18 mouse cellular contexts compared by ENCODE assay signal in the genomic region with DNA sequence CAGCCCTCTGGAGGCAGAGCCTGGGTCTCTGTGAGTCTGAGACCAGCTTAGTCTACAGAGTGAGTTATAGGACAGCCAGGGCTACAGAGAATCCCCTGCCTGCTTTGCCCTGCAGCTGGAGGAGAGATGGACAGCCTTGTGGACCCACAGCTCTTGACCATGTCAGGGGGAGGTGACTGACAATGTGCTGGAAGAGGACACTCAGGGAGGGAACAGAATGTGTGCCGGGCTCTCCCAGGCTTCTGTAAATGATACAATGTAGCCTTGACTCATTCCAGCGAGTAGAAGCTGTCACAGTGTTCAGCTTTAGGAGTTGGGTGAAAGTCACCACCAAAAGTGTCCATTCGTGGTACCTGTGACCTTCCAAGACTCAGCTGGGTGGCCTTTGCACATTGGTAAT. TPM values are rescaled to one million over a fixed set of nuclear protein-coding genes. Genes with fewer than 3 reads are reported as not detected.
DNase-seq lines count a peak whose midpoint lies in the region; ATAC-seq and TF ChIP-seq lines count a peak whose summit lies in the region.
"Had no signal": no experiment of that assay in that cellular context is flagged by ENCODE, and none has a peak within 500 bp of the region (broad histone marks: within the 10 kb centered on the region; RNA-seq: fewer than 3 reads in every experiment).

No protein-coding gene starts in this region.

- no peaks in the 10 kb centered on the region for H3K27me3 ChIP-seq in megakaryocyte, embryonic 14.5 days (replicated peaks)
- H3K27me3 ChIP-seq: embryonic facial prominence, embryonic 12.5 days; forebrain, embryonic 13.5 days; forebrain, embryonic 15.5 days had no signal

- no peak for ATAC-seq in megakaryocyte, adult 5-6 weeks (ENCODE audit: poor library complexity, severe bottlenecking)
- ATAC-seq: forebrain, embryonic 13.5 days; forebrain, embryonic 15.5 days had no signal

- peaks cover 82% of the 10 kb centered on the region for H3K4me1 ChIP-seq in megakaryocyte, embryonic 14.5 days
- H3K4me1 ChIP-seq in bone marrow macrophage, adult 2 months (ENCODE audit: control insufficient read depth, insufficient read depth, low read length), result peaks cover 55% of the 10 kb centered on the region

- peak; percentile 88 for DNase-seq in heart, adult 11 months
- DNase-seq in heart, adult 18-20 months, result no peak
- no peak for DNase-seq in urinary bladder, postnatal 14 days (ENCODE audit: low spot score)
- no peak for DNase-seq in right cerebral cortex, postnatal 36 days (ENCODE audit: low spot score in 2 of 2)
- DNase-seq: adrenal gland, adult 2 months; adrenal gland, postnatal 10 days; adrenal gland, postnatal 25 days; cerebellum, adult 2 months; cerebellum, postnatal 10 days; cerebellum, postnatal 25 days had no signal

- 87% methylated on average over 3 of the region's 3 CpGs for WGBS in macrophage (ENCODE audit: missing documents)

- no peaks in the 10 kb centered on the region for H3K9me3 ChIP-seq in megakaryocyte, embryonic 14.5 days
- H3K9me3 ChIP-seq: embryonic facial prominence, embryonic 12.5 days; forebrain, embryonic 13.5 days; forebrain, embryonic 15.5 days had no signal

- peaks cover 22% of the 10 kb centered on the region for H3K36me3 ChIP-seq in megakaryocyte, embryonic 14.5 days (replicated peaks; ENCODE audit: low read length)
- H3K36me3 ChIP-seq in macrophage (ENCODE audit: inconsistent target), result no peaks in the 10 kb centered on the region
- H3K36me3 ChIP-seq: embryonic facial prominence, embryonic 10.5 days; embryonic facial prominence, embryonic 12.5 days; forebrain, embryonic 15.5 days had no signal

- no peak for TF ChIP-seq POLR2A in bone marrow macrophage, adult 2 months (IDR thresholded peaks at IDR 0.05; ENCODE audit: borderline replicate concordance, low read depth, low read length)

- TF ChIP-seq CTCF in bone marrow macrophage, adult 2 months (IDR thresholded peaks at IDR 0.05; ENCODE audit: low read depth, low read length), result no peak

- peak overlapping the region; percentile 57 for H3K4me3 ChIP-seq in megakaryocyte, embryonic 14.5 days (replicated peaks)
- H3K4me3 ChIP-seq in bone marrow macrophage, adult 2 months (ENCODE audit: insufficient read depth, low read length), result no peak overlapping the region
- no peak overlapping the region for H3K4me3 ChIP-seq in macrophage (ENCODE audit: inconsistent target)
- H3K4me3 ChIP-seq: embryonic facial prominence, embryonic 10.5 days; embryonic facial prominence, embryonic 12.5 days; forebrain, embryonic 13.5 days; forebrain, embryonic 15.5 days had no signal

- peaks cover 34% of the 10 kb centered on the region for H3K79me2 ChIP-seq in macrophage (ENCODE audit: inconsistent target)

- H3K27ac ChIP-seq in bone marrow macrophage, adult 2 months (ENCODE audit: insufficient read depth, low read depth, low read length), result peak overlapping the region; percentile 11; the same call in 1 of the 2 replicates
- peak overlapping the region; percentile 65 for H3K27ac ChIP-seq in macrophage
- H3K27ac ChIP-seq: embryonic facial prominence, embryonic 12.5 days; forebrain, embryonic 13.5 days; forebrain, embryonic 15.5 days had no signal

RNA-seq across cellular contexts. Expression of gene Cerk, which starts 4.4 kb away (rescaled TPM):
- 10 to 100 TPM; 29.2 to 32.0 TPM for total RNA-seq in heart, adult 18-20 months (2021)
- polyA plus RNA-seq in megakaryocyte, embryonic 14.5 days (2012; ENCODE audit: insufficient read depth, low replicate concordance), result 52.5 and 70.1 TPM in 2 replicates
- 22.7 and 24.4 TPM in 2 replicates for total RNA-seq in megakaryocyte, adult 5-6 weeks (2015)
- 35.4 and 41.2 TPM in 2 replicates for total RNA-seq in megakaryocyte, adult 5-6 weeks (2017)
- 103 and 111 TPM in 2 replicates for polyA plus RNA-seq in bone marrow macrophage, adult 2 months (2012; ENCODE audit: insufficient read depth, insufficient read length, missing spikeins)
- 100 to 1,000 TPM in 22 of 26 experiments, 10 to 100 TPM in 4; 29.9 to 512 (median 265) TPM for total RNA-seq in macrophage (2018; cell fraction: chromatin; rRNA removed)
- total RNA-seq in macrophage (2018; cell fraction: cytosol; rRNA removed), result 100 to 1,000 TPM in 23 of 26 experiments, 10 to 100 TPM in 3; 62.0 to 216 (median 136) TPM
- total RNA-seq in macrophage (2018; cell fraction: nucleus; rRNA removed), result 100 to 1,000 TPM in 22 of 26 experiments, 10 to 100 TPM in 4; 50.0 to 412 (median 210) TPM
- polyA plus RNA-seq in macrophage (2018), result 118 to 148 TPM (median 141 TPM) in 3 replicates

RNA-seq across cellular contexts. Expression of gene Tbc1d22a, which starts 23.9 kb away (rescaled TPM):
- 10 to 100 TPM; 25.7 to 26.0 TPM for total RNA-seq in heart, adult 18-20 months (2021)
- polyA plus RNA-seq in megakaryocyte, embryonic 14.5 days (2012; ENCODE audit: insufficient read depth, low replicate concordance), result 14.3 and 16.7 TPM in 2 replicates
- total RNA-seq in megakaryocyte, adult 5-6 weeks (2015), result 12.9 and 13.3 TPM in 2 replicates
- 19.0 and 24.1 TPM in 2 replicates for total RNA-seq in megakaryocyte, adult 5-6 weeks (2017)
- 37.2 and 39.8 TPM in 2 replicates for polyA plus RNA-seq in bone marrow macrophage, adult 2 months (2012; ENCODE audit: insufficient read depth, insufficient read length, missing spikeins)
- total RNA-seq in macrophage (2018; cell fraction: chromatin; rRNA removed), result 100 to 1,000 TPM in 22 of 26 experiments, 10 to 100 TPM in 4; 49.2 to 243 (median 149) TPM
- total RNA-seq in macrophage (2018; cell fraction: cytosol; rRNA removed), result 10 to 100 TPM; 47.8 to 85.0 (median 62.8) TPM
- total RNA-seq in macrophage (2018; cell fraction: nucleus; rRNA removed), result 100 to 1,000 TPM in 11 of 26 experiments, 10 to 100 TPM in 15; 41.2 to 234 (median 79.2) TPM
- 49.5 to 60.9 TPM (median 57.9 TPM) in 3 replicates for polyA plus RNA-seq in macrophage (2018)
